Mouse (Mus musculus): ENCODE measurements around the gene Cdh13.
"Not testable (repeated sequence)": the region's sequence is repeated elsewhere in the genome, so short reads cannot be mapped to it uniquely, and the experiment has no call there.

DNA sequence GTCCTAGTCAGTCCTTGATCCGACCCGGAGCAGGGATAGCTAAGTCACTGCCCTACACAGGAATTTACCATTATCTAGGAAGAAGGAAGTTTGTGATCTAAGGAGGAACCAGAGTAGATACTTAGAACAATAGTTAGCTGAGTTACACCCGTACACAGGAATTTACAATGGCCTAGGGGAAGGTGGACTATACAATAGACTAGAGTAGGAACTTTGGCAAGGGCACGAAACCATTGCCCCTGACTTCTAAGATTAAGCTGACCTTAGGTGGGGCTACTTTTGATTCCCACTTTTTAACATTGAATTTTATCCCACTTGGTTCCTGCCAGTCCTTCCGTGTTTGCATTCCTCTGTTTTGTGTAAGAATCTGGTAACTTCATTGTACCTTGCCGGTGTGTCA, 494.0 kb downstream of the Cdh13 start:
- not testable (repeated sequence) for TF ChIP-seq CTCF, EP300 (IDR thresholded peaks at IDR 0.05; ENCODE audit: low read depth)

Measured in liver, postnatal 0 days (tissue).